Mouse (Mus musculus): ENCODE results near the gene Ggt7.

DNA sequence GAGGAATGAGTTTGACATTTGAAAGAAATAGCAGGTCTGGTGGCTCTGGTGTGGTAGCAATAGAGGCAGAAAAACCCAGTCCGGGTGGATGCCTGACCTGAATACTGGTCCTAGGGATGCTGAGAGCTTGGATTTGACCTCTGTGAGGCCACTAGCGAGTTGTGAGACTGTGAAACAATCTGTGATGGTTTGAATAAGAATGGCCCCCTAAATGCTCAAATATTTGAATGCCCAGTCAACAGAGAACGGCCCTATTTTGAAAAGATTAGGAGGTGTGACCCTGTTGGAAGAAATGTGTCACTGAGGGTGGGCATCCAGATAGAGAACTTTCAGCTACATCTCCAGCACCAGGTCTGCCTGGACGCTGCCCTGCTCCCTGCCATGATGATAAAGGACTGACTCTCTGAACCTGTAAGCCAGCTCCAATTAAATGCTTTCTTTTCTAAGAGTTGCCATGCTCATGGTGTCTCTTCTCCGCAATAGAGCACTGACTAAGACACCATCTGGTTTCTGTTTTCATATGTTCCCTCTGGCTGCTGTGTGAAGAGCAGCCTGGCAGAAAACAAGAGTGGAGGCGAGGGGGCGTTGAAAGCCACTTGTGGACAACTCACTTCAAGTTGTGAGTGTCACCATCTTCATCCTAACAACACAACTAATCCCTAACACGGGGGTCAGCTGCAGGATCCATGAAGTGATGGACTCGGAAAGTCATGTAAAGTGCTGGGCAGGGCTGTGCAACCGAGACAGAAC, 10.1 kb downstream of the Ggt7 start:
- TF ChIP-seq CTCF (IDR thresholded peaks at IDR 0.05; ENCODE audit: borderline replicate concordance, control insufficient read depth, extremely low read depth, insufficient read depth, low read length, poor library complexity) = no peak
- no peak for TF ChIP-seq POLR2A (IDR thresholded peaks at IDR 0.05; ENCODE audit: control insufficient read depth, extremely low read depth, insufficient read depth, low read length, poor library complexity)

All from thymus, adult 2 months (tissue).